Mouse (Mus musculus) heart, embryonic 14.5 days (tissue): Measurements from ENCODE around the gene Ctnnd2. TPM values are rescaled to one million over a fixed set of nuclear protein-coding genes. Genes with fewer than 3 reads are reported as not detected.

ENCODE experiments used
- ATAC-seq: fragments of 200-750 bp; cut with Nextera tagmentation; 2 replicates; pipeline ENCODE4 v1.8.0; 2017; ENCODE audit warnings: low read depth, moderate TSS enrichment; ENCODE audit not compliant: insufficient number of reproducible peaks, insufficient read depth, low FRiP score
- H3K27ac ChIP-seq, 2 experiments: fragments of 200-500 bp in 1 of 2; fragments of 300-500 bp in 1 of 2; sonication (generic) in 1 of 2; replicated peaks in 1 of 2; 2 replicates each; pipeline ENCODE4 v1.5.1; 2012 to 2014; ENCODE audit warnings: low read depth in 2 of 2, low read length in 2 of 2, control low read depth in 1 of 2, mild to moderate bottlenecking in 1 of 2, mixed read lengths in 1 of 2; ENCODE audit not compliant: control insufficient read depth in 1 of 2, insufficient read depth in 1 of 2
- H3K27me3 ChIP-seq: fragments of 300-500 bp; sonication (generic); 2 replicates; pipeline ENCODE4 v1.6.1; 2014; ENCODE audit warnings: mild to moderate bottlenecking, low read length, control low read depth; ENCODE audit not compliant: control insufficient read depth, insufficient read depth
- H3K36me3 ChIP-seq: fragments of 300-500 bp; sonication (generic); 2 replicates; pipeline ENCODE4 v1.6.1; 2014; ENCODE audit warnings: mild to moderate bottlenecking, control low read depth, low read length, mixed read lengths; ENCODE audit not compliant: control insufficient read depth, insufficient read depth
- H3K4me1 ChIP-seq, 2 experiments: fragments of 200-500 bp in 1 of 2; fragments of 300-500 bp in 1 of 2; sonication (generic) in 1 of 2; 2 replicates each; pipeline ENCODE4 v1.6.1; 2012 to 2014; ENCODE audit warnings: low read length in 2 of 2, control low read depth in 1 of 2, mixed read lengths in 1 of 2; ENCODE audit not compliant: control insufficient read depth in 2 of 2, insufficient read depth in 2 of 2
- H3K4me2 ChIP-seq: fragments of 300-500 bp; sonication (generic); 2 replicates; pipeline ENCODE4 v1.6.1; 2014; ENCODE audit warnings: mild to moderate bottlenecking, low read length
- H3K4me3 ChIP-seq, 2 experiments: fragments of 200-500 bp in 1 of 2; fragments of 300-500 bp in 1 of 2; sonication (generic) in 1 of 2; 2 replicates each; pipeline ENCODE4 v1.5.1; 2012 to 2014; ENCODE audit warnings: low read length in 2 of 2, mild to moderate bottlenecking in 2 of 2, control low read depth in 1 of 2, low read depth in 1 of 2, moderate library complexity in 1 of 2; ENCODE audit not compliant: control insufficient read depth in 1 of 2, insufficient read depth in 1 of 2
- H3K9ac ChIP-seq: fragments of 300-500 bp; sonication (generic); 2 replicates; pipeline ENCODE4 v1.6.1; 2014; ENCODE audit warnings: mild to moderate bottlenecking, low read length
- H3K9me3 ChIP-seq: fragments of 300-500 bp; sonication (generic); 2 replicates; pipeline ENCODE4 v1.6.1; 2016; ENCODE audit warnings: low read length, control low read depth; ENCODE audit not compliant: control insufficient read depth
- WGBS: fragments of 180-500 bp; shearing (Covaris S2); extraction: QIAGEN DNeasy Blood & Tissue Kit; methylation state at CpG from one replicate; pipeline ENCODE4 v1.1.7; 2014; 5-methylcytosine and 5-hydroxymethylcytosine counted together
- polyA plus RNA-seq: library from polyadenylated mRNA; unstranded; fragments of >200 nt; fragmentation: Nextera tagmentation; extraction: Ambion mirVana; gene quantifications from 2 replicates; pipeline ENCODE4 v1.2.1, GENCODE M21; 2014

Ctnnd2 gene
- polyA plus RNA-seq, 1 experiment from 2014 or later = 0.61 TPM

DNA sequence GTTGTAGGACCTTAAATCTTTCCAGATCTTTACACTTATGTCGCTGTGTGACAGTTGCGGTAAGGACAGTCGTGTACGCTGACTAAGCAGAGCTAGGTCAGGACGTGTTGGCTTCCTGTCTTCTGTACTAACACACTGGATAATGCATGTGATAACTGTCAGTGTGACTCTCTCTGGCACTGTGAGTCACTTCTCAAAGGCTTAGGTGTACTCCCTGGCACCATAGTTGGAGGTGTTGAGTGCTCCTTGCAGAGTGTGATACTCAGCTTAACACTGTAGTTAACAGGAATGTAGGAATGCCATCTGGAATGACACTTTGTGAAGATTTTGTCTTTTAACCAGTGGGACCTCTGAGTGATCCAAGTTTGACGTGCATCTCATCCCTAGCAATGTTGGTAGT is 418.5 kb downstream of the Ctnnd2 start:
- no peak overlapping the region for H3K27ac ChIP-seq
- WGBS = 73% methylated on average over 6 of the region's 6 CpGs
- H3K36me3 ChIP-seq = no peaks in the 10 kb centered on the region
- no peaks in the 10 kb centered on the region for H3K4me1 ChIP-seq
- H3K9ac ChIP-seq = no peak overlapping the region
- no peak for ATAC-seq
- no peaks in the 10 kb centered on the region for H3K9me3 ChIP-seq
- no peak overlapping the region for H3K4me2 ChIP-seq
- no peak overlapping the region for H3K4me3 ChIP-seq
- H3K27me3 ChIP-seq = no peaks in the 10 kb centered on the region

DNA sequence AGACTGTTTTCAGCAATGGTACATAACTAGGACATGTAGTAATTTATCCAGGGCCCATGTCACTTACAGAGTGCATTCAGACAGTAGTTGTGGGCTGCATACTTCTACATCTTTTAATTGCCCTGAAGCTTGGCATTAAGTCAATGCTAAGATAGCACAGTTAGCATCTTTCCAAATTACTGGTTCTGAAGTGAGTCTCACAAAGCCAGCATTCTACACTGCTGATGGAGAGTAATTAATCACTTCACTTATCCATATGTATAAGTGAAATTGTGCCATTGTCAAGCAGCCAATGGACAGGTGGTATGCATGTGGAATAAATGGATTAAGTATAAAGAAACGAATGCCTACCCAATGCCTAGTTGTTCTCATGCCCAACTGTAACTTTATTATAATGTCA is 423.1 kb downstream of the Ctnnd2 start:
- 81% methylated on average over 1 of the region's 1 CpGs for WGBS
- Histone ChIP-seq H3K9me3 (no peaks in the 10 kb centered on the region), H3K27ac (no peak overlapping the region), H3K4me3 (no peak overlapping the region), H3K36me3 (no peaks in the 10 kb centered on the region), H3K4me1 (no peaks in the 10 kb centered on the region), H3K4me2 (no peak overlapping the region), H3K27me3 (no peaks in the 10 kb centered on the region), H3K9ac (no peak overlapping the region)
- no peak for ATAC-seq

DNA sequence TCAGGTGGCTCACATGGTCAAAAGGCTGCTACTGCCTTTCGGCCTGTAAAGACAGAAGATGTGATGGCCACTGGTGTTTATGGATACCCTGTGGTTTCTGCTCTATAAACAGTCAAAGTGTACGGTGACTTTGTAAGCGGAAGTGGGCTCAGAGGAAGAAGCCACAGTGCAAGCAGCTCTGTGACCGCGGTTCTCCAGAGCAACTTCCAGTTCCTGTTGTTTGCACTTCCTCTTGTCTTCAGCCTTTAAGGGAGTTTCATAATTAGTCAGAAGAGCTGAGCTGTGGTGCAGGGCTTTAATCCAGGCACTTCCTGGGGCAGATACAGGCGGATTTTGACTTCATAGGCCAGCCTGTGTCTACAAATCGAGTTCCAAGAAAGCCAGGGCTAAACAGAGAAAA is 438.2 kb downstream of the Ctnnd2 start:
- no peak for ATAC-seq
- 68% methylated on average over 7 of the region's 7 CpGs for WGBS

DNA sequence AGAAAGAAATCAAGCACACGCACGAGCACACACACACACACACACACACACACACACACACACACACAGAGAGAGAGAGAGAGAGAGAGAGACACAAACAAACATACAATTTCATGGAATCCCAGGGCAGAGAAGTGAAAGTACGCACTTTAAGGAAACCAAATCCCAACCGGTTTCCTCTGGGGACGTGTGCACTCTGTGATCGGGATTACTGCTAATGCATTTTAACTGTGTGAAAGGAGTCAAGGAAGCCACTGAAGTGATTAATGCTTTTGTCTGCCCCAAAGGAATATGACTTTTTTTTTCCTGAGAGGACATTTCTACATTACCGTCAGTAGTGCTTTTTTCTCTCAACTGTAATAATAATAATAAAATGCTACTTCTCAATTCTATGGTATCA is 443.1 kb downstream of the Ctnnd2 start:
- WGBS = 78% methylated on average over 7 of the region's 7 CpGs
- Histone ChIP-seq H3K36me3 (no peaks in the 10 kb centered on the region), H3K4me3 (no peak overlapping the region), H3K27me3 (no peaks in the 10 kb centered on the region), H3K27ac (no peak overlapping the region), H3K4me2 (no peak overlapping the region), H3K4me1 (no peaks in the 10 kb centered on the region), H3K9ac (no peak overlapping the region), H3K9me3 (no peaks in the 10 kb centered on the region)
- ATAC-seq = no peak

More for the DNA sequence above, 438.2 kb downstream of the Ctnnd2 start:
- Histone ChIP-seq H3K27me3 (no peaks in the 10 kb centered on the region), H3K27ac (no peak overlapping the region), H3K9ac (no peak overlapping the region), H3K4me1 (no peaks in the 10 kb centered on the region), H3K4me3 (no peak overlapping the region), H3K9me3 (no peaks in the 10 kb centered on the region), H3K36me3 (no peaks in the 10 kb centered on the region), H3K4me2 (no peak overlapping the region)

DNA sequence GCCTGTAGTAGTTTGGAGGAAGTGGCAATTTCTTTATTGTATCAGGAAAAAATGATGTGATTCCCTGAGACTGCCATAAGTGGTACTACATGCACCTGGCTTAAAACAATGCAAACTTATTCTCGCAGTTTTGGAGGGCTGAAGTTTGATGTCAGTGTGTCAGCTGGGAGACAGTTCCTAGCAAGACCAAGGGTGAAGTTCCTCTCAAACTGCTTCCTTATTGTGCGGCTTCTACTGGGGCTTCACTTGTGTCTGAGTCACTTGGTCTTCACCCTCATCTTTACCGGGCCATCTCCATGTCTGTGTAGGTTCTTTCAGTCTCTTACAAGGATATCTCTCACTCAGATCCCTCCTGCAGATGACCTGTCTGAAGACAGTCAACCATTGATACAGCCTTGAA is 444.5 kb downstream of the Ctnnd2 start:
- no peak for ATAC-seq
- Histone ChIP-seq H3K9ac (no peak overlapping the region), H3K27me3 (no peaks in the 10 kb centered on the region), H3K9me3 (no peaks in the 10 kb centered on the region), H3K4me3 (no peak overlapping the region), H3K36me3 (no peaks in the 10 kb centered on the region), H3K4me1 (no peaks in the 10 kb centered on the region), H3K27ac (no peak overlapping the region), H3K4me2 (no peak overlapping the region)
- 87% methylated on average over 3 of the region's 3 CpGs for whole genome bisulfite sequencing

DNA sequence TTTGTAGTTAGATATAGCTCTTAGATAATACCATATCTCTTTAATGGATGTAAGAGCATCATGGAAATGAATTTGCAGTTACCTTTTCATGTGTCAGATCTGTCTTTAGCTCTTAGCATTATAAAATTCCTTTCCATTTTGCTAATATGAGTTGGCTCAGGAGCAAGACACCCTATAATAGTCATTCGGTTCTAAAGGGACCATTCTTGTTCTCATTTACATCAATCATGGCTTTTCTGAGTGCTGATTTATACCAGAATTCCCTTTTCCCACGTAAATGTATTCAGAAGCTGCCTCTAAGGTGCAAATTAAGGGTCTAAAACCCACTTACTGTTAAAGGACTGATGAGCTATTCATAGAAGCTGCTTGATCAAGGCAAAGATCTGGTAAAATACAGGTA is 445.5 kb downstream of the Ctnnd2 start:
- ATAC-seq = no peak
- Histone ChIP-seq H3K27ac (no peak overlapping the region), H3K4me3 (no peak overlapping the region), H3K36me3 (no peaks in the 10 kb centered on the region), H3K27me3 (no peaks in the 10 kb centered on the region), H3K9ac (no peak overlapping the region), H3K9me3 (no peaks in the 10 kb centered on the region), H3K4me1 (no peaks in the 10 kb centered on the region), H3K4me2 (no peak overlapping the region)
- WGBS = 64% methylated on average over 2 of the region's 2 CpGs

DNA sequence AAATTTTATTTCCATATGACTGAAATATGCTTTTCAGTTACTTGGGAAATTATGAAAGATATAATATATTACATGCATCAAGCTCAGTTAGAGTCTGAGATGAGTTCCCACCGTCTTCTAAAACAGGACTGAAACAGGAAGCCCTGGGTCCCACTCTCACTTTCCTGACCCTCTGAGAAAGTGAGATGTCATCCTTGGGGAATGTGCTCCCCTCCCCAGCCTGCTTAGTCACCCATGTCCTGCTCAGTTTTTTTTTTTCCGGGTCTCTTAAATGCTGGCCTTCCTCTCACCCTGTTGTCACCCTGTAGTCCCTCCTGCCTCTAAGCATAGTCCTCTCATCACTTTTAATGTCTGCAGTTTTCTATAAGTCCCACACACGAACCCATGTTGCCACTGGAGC is 456.1 kb downstream of the Ctnnd2 start:
- Histone ChIP-seq H3K27me3 (no peaks in the 10 kb centered on the region), H3K36me3 (no peaks in the 10 kb centered on the region), H3K27ac (no peak overlapping the region), H3K4me3 (no peak overlapping the region), H3K9ac (no peak overlapping the region), H3K9me3 (no peaks in the 10 kb centered on the region), H3K4me2 (no peak overlapping the region), H3K4me1 (peaks cover 0 to 4% of the 10 kb centered on the region in 2 experiments; a peak in 1 of 4 replicates)
- ATAC-seq = no peak
- WGBS = 11% methylated on average over 3 of the region's 3 CpGs

DNA sequence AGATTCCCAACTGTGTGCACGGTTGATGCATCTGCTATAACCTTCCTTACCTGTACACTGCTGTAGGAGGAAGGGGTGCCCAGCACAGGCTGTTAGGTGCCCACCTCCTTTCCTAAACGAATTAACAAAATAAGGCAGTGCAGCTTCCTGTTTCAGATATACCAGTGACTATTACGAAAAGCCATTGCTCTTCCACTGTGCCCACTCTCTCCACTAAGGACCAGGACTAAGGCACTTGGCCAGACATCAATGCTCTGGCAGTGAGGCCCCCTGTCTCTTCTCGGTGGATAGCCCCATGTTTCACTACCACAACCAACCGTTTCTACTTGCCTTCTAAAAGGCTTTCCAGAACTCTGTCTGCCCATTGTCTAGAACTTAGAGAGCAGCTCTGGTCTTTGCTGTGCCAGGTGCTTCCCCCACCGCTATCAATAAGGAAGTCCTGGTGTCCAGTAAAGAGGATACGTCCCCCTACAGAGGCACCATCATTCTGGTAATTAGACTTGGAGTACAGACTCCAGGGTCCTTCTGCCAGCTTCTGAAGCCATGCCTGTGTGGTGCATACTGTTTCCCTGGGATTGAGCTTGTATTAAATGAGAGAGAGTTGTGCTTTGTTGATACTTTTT is 459.8 kb downstream of the Ctnnd2 start:
- Histone ChIP-seq H3K4me3 (no peak overlapping the region), H3K27me3 (no peaks in the 10 kb centered on the region), H3K9ac (no peak overlapping the region), H3K4me2 (no peak overlapping the region), H3K36me3 (no peaks in the 10 kb centered on the region), H3K9me3 (no peaks in the 10 kb centered on the region), H3K4me1 (peaks cover 0 to 4% of the 10 kb centered on the region in 2 experiments; a peak in 1 of 4 replicates), H3K27ac (no peak overlapping the region)
- ATAC-seq = no peak
- WGBS = 72% methylated on average over 7 of the region's 7 CpGs
